Mouse (Mus musculus) common myeloid progenitor, adult 5-6 weeks (primary cell): ENCODE data around the gene Clec4f. TPM values are rescaled to one million over a fixed set of nuclear protein-coding genes. Genes with fewer than 3 reads are reported as not detected.
"Not testable (repeated sequence)": the region's sequence is repeated elsewhere in the genome, so short reads cannot be mapped to it uniquely, and the experiment has no call there.

Experiments
- ATAC-seq: replicated peaks from 2 replicates; pipeline ENCODE4 v1.8.0; 2016; ENCODE audit warnings: low read depth, mild to moderate bottlenecking, moderate TSS enrichment, inconsistent platforms; ENCODE audit not compliant: poor library complexity, severe bottlenecking
- total RNA-seq: library from RNA; stranded (forward); fragments of 200-1000, 187-1606 nt; gene quantifications from 2 replicates; pipeline ENCODE4 v1.2.3, GENCODE M21; 2017

Gene Clec4f
- total RNA-seq, 1 experiment from 2014 or later = not detected

- ATAC-seq = not testable (repeated sequence)
These were observed 21.4 kb downstream of the Clec4f start for GRCm38 (mm10) chr6:83634631-83635030.

GRCm38 (mm10) chr6:83634106-83634505 is 21.9 kb downstream of the Clec4f start:
- not testable (repeated sequence) for ATAC-seq

DNA sequence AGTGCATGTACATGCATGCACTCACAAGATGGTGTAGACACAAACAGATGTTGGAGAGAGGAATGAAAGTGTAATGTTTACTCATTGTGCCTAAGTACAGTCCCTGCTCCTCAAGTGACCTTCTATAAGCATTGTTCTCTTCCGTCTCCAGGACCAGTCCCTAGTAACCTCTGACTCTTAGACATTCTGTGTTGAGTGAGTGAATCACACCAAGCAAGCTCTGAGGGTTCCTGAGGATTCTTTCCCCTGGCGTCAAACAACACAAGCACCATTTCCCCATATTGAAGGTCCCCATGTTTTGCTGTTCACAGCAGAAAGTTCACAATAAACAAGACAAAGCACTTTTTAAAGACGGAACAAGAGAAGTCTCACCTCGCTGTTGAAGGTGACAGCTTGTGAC is 24.2 kb downstream of the Clec4f start:
- no peak for ATAC-seq

GRCm38 (mm10) chr6:83626781-83627180 is 29.2 kb downstream of the Clec4f start:
- 0 out of 2 replicates have a peak, but pooled peaks have one; percentile 22 for ATAC-seq

DNA sequence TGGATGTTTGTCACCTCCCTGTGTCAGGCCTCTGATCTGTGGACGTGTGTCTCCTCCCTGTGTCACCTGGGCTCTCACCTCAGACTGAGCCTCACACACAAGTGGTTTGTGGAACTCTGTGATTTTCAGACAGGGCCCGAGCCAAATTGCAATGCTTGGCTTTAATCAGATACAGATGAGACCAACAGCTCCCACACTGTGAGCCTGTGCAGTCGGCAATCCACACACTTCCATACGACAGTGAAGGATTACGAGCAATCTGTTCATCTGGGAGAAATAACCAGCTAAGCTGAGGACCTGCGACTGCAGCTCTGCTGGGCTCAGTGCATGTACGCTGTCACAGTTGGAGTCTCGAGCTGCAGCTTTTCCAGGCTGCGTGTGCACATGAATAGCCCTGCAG is 36.0 kb downstream of the Clec4f start:
- ATAC-seq = no peak

- no peak for ATAC-seq
These were observed 38.2 kb downstream of the Clec4f start for GRCm38 (mm10) chr6:83617581-83618335.

- peak; percentile 96 for ATAC-seq
These were observed 39.5 kb downstream of the Clec4f start for GRCm38 (mm10) chr6:83616512-83616911.

GRCm38 (mm10) chr6:83614469-83614868 is 41.5 kb downstream of the Clec4f start:
- ATAC-seq = no peak

GRCm38 (mm10) chr6:83612976-83613375 is 43.0 kb downstream of the Clec4f start:
- ATAC-seq = no peak

- no peak; the same call in 1 of the 2 replicates for ATAC-seq
These were observed 56.3 kb downstream of the Clec4f start for GRCm38 (mm10) chr6:83599636-83600174.

- peak; percentile 28; the same call in 1 of the 2 replicates for ATAC-seq
These were observed 56.9 kb downstream of the Clec4f start for GRCm38 (mm10) chr6:83599060-83599550.

GRCm38 (mm10) chr6:83598646-83599045 is 57.3 kb downstream of the Clec4f start:
- peak; percentile 95 for ATAC-seq

- no peak for ATAC-seq
These were observed 58.0 kb downstream of the Clec4f start for GRCm38 (mm10) chr6:83597988-83598387.

GRCm38 (mm10) chr6:83595035-83595434 is 61.0 kb downstream of the Clec4f start:
- ATAC-seq = no peak

Other genes starting within 250 kb of the Clec4f start
- 17.6 and 24.2 TPM in 2 replicates for gene Tet3, start 197.1 kb downstream of the Clec4f start, total RNA-seq
- 34.3 and 38.0 TPM in 2 replicates for gene Dguok, start 149.2 kb downstream of the Clec4f start, total RNA-seq
- not detected in 2 replicates for gene Actg2, start 119.9 kb downstream of the Clec4f start, total RNA-seq
- 6.4 and 9.3 TPM in 2 replicates for gene Stambp, start 83.5 kb downstream of the Clec4f start, total RNA-seq
- gene Cd207, start 21.7 kb upstream of the Clec4f start, total RNA-seq = not detected in 2 replicates
- not detected in 2 replicates for gene Vax2, start 55.1 kb upstream of the Clec4f start, total RNA-seq
- not detected in 2 replicates for gene Atp6v1b1, start 86.8 kb upstream of the Clec4f start, total RNA-seq
- gene Ankrd53, start 106.5 kb upstream of the Clec4f start, total RNA-seq = not detected in 2 replicates
- gene Tex261, start 119.6 kb upstream of the Clec4f start, total RNA-seq = 30.9 and 37.2 TPM in 2 replicates
- 9.1 and 9.8 TPM in 2 replicates for gene Nagk, start 138.8 kb upstream of the Clec4f start, total RNA-seq
- 13.2 and 23.2 TPM in 2 replicates for gene Paip2b, start 175.6 kb upstream of the Clec4f start, total RNA-seq
- gene Zfp638, start 210.9 kb upstream of the Clec4f start, total RNA-seq = 139 and 144 TPM in 2 replicates